Mouse (Mus musculus) megakaryocyte, adult 5-6 weeks (primary cell): Measurements from ENCODE around the gene Gm45140. TPM values are rescaled to one million over a fixed set of nuclear protein-coding genes. Genes with fewer than 3 reads are reported as not detected.
"Not testable (repeated sequence)": the region's sequence is repeated elsewhere in the genome, so short reads cannot be mapped to it uniquely, and the experiment has no call there.

Experiments used
- ATAC-seq: 2 replicates; pipeline ENCODE4 v1.8.0; 2016; ENCODE audit warnings: mild to moderate bottlenecking, inconsistent platforms; ENCODE audit not compliant: poor library complexity, severe bottlenecking
- total RNA-seq, 2 experiments: library from RNA; stranded (forward) in 1 of 2; stranded (reverse) in 1 of 2; fragments of 153-499, 151-499 nt in 1 of 2; fragments of 221-1000, 200-1000 nt in 1 of 2; gene quantifications; 2 replicates each; pipeline versions ENCODE4 v1.2.3 to v1.2.4; 2015 to 2017

Gene Gm45140
- total RNA-seq, 2 experiments from 2014 or later: 2.5 to 25.6 TPM

DNA sequence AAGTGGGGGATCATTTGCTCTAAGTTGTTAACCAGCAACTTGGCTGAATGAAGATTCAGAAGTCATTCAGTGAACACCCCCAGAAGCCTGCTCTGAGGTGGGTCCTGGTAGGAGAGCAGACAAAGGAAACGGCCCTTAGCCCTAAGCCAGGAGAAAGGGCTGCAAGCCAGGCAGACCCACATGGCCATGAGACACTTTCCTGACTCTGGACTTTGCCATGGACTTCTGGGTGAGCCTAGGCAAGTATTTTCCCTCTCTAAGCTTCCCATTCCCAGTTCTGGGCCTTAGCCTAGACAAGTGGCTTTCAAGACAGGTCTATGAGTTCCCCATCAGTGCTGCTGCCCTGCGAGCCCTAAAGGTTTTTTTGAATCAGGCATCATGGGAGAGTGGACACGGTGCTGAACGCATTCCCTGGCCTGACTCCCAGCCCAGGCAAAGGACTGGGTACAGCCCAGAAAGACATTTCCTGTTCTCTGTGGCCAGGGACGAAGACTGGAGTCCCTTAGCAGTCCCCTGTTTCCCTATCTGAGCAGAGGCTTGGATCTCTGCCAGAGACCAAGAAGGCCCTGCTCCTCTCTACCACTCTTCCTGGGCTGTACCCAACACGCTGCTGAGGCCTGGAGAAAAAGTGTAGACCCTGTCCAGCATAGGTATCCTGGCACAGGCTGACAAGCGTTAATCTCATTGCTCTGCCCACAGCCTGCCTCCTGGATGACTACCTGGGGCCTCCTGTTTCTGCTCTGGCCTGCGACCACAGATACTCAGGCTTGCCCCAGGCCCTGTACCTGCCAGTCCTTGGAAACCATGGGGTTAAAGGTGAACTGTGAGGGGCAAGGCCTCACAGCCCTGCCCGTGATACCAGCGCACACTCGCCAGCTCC lies 57.1 kb downstream of the Gm45140 start:
- no peak for ATAC-seq

DNA sequence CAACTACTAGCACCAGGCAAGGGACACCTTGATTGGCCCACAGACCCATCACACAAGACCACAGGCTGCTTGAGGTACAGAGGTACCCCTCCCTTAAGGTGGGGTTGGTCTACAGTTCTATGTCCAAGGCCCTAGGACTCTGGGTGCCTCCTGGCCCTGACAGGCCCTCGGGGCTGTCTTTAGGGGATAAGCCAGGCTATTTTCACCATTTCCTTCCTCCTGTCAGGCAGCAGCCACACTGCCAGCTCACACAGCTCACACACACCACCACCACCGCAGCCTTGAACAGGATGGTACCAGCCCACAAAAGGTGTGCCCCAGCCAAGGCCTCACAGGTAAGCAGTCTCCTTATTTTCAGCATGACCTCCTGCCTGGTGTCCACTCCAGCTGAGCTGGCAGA lies 57.8 kb downstream of the Gm45140 start, which contains the start of gene Gp9:
TSS of gene Gp9 (plus strand) at position 231 of the 400 bp plus-strand sequence.
- ATAC-seq: peak; percentile 31; the same call in 1 of the 2 replicates

DNA sequence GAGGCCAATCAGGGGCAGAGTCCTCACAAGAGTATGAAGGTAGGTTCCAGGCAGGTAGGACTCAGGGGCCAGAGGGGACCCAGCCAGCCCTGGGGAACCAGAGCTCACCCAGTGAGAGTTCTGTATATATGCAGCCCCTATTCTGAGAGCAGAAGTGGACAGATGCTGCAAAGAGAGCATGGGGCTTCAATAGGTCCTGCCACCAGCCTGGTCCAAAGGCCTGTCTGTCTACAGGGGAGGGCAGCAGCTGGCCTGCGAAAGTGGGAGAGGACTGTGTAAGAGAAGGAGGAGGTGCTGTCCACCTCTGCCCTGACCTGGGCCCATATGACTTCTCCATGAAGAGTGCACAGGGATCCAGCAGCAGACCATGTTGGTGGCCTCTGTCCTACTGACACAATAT lies 58.9 kb downstream of the Gm45140 start:
- ATAC-seq: no peak

DNA sequence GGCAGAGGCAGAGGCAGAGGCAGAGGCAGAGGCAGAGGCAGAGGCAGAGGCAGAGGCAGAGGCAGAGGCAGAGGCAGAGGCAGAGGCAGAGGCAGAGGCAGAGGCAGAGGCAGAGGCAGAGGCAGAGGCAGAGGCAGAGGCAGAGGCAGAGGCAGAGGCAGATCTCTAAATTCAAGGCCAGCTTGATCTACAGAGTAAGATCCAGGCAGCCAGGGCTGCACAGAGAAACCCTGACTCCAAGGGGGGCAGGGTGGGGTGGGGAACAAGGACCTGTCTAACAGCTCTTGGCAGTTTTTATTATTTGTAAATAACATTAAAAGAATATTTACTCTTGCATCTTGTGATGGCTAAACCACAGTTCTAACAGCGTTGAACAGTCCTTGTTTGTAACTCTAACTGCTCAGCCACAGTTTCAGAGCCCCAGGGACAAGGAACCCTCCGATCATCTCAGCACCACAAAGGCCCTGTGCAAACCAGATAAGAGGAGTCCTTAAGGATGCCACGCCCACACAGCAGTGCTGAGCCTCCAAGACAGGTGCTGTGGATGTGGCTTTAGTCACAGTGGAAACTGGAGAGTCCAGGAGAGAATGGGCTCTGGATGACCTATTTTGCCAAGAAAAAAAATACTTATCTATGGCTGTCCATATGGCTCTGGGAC lies 59.9 kb downstream of the Gm45140 start:
- ATAC-seq: peak; percentile 46; the same call in 1 of the 2 replicates

DNA sequence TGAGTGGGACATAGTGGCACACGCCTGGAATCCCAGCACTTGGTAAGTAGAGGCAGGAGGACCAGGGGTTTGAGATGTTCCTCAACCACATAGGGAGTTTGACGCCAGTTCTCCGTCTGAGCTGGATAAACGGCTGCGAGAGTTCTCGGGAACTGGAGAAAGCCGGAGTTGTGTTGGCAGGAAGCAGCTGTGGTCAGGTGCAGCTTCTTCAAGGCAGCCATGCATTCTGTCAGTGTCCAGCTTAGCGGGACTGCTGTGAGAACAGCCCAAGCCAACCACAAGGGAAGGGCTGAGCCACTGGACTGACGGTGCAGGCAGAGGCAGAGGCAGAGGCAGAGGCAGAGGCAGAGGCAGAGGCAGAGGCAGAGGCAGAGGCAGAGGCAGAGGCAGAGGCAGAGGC lies 60.7 kb downstream of the Gm45140 start:
- ATAC-seq: no peak

DNA sequence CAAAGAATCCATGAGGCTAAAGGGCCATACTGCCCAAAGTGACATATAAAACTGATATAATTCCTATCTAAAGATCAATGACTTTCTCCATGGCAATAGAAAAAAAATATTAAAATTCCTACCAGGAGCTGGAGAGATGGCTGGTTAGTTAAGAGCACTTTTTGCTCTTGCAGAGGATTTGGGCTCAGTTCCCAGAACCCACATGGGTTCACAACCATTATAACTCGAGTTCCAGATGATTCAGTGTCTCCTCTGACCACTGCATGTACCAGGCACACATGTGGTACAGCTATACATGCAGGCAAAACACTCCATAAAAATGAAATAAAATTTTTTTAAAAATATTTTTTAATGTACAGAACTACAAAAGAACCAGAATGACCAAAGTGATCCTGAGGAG lies 61.1 kb downstream of the Gm45140 start:
- ATAC-seq: no peak

DNA sequence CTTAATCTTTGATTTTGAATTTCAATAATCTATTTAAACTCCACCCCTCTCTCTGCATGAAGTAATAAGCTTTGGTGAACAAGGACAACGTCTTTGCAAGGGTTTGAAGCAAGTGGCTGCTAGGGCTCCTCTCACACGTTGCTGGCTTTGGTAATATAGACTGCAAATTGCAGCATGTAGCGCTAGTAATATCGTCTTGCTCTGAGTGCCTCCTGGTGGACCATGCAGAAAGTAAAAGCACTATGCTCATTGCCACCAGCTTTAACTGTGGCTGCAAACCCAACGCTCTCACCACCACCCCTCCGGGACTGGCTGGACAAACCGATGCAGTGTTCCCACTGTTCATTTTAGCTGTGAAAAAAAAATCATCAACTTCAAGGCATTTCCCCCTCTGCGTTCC lies 65.0 kb downstream of the Gm45140 start:
- 0 out of 2 replicates have a peak, but pooled peaks have one; percentile 47 for ATAC-seq

DNA sequence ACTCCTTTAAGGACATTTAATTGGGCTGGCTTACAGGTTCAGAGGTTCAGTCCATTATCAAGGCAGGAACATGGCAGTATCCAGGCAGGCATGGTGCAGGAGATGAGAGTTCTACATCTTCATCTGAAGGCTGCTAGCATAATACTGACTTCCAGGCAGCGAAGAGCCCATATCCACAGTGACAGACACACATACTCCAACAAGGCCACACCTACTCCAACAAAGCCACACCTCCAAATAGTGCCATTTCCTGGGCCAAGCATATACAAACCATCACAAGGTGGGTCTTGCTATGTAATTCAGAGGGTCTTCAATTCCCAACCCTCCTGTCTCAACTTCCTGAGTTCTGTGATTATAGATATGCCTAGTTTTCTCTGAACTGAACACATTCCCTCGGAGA lies 71.3 kb downstream of the Gm45140 start:
- not testable (repeated sequence) for ATAC-seq

DNA sequence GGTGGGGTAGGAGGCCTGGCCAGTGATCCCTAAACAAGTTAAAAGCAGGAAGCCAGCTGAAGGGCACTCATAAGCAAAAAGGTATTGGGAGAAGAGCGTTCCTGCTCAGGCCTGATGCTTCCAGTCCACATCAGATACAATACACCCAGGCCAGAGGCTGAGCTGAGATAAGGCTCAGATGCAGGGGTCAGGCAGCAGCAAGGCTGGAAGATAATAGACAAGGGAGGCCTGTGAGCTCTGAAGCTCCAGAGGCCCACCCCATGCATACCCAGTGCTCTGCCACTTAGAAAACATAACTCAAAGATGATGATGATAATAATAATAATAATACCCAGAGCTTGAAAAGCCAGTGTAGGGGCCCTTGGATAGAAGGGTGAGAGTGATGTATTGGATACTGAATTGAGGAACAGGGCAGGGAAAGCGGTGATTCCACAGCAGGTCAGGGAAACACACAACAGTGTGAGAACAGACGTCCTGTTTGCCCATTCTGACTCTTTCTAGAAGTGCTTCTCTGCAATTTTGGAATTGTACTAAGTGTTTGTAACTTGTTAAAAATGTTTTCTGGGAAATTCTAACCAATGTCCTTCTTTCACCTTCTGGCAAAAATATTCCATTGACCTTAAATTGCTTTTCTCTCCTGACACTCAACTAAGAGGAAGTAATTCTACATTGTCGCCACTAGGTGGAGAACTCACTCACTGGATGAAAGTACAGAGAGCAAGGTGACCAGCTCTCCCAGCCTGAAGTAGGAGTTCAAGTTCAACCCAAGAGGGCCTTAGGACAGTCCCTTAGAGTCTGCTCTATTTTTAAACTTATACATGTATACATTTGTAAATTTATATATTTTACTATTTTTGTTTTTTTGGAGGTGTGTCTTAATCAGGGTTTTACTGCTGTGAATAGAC lies 72.0 kb downstream of the Gm45140 start:
- peak; percentile 84 for ATAC-seq

DNA sequence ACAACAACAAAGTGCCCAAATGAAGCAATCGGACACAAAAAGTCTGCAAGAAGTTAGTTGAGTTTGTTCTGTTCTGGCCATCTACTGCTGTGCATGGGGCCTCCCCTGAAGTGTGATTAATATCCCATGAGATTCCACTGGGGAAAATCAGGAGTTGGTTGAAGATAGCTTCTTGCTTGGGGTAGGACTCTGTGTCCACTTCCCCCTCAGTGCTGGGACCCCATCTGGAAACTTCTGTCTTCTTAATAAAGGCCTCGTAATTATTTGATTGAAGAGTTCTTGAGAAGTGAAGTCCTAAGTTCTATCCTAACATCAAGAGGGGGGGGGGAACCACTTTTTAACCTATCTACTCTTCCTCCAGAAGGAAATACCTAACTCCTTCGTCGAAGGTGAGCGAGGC lies 73.4 kb downstream of the Gm45140 start:
- ATAC-seq: no peak

DNA sequence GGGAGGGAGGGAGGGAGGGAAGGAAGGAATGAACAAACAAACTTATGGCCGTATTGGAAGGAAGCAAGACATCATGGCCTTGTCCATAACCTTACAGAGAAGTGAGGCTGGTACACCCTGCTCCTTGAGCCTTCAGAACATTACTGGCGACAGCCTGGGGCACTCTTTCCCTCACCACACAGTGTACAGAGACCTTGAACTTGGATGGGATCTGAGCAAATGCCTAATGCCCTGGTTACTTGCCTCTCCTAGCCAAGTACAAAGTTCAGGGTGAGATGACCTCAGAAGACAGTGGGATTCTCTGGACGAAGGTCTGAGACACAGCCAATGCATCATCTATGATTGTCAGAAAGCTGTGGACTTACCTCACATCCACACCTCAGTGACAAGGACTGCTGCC lies 75.7 kb downstream of the Gm45140 start:
- ATAC-seq: no peak

DNA sequence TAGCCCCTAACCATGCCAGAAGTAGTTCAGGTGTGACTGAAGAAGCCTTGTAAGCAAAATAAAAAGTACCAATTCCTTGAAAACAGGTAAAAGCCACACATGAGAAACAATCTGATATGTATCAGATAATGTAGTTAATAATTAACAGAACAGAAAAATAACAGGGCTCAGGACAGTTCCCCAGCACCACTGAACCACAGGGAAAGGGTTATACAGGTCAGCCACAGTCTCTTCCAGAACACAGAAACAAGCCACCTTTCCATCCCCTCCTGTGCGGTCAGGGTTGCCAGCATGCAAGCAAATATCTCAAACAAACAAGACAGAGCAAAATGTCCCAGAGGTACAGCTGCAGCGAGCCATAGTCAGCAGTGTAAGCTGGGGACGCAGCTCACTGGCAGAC lies 76.2 kb downstream of the Gm45140 start:
- no peak for ATAC-seq

DNA sequence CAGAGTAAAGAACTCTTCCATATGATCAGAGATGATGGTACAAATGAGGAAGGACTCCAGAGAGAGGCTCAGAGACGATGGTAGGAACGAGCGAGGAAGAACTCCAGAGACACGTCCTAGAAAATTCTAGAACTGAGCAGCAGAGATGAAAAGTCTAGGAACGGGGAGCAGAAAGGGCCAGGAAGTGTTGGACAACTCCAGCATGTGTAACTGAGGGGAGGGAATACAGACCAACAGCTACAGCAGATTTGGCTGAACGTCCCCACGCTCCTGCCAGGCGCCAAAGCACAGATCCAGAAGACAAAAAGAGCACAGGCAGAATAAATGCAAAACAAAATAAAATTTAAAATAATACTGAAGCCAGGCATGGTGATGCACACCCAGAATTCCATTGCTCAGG lies 78.7 kb downstream of the Gm45140 start:
- no peak for ATAC-seq

DNA sequence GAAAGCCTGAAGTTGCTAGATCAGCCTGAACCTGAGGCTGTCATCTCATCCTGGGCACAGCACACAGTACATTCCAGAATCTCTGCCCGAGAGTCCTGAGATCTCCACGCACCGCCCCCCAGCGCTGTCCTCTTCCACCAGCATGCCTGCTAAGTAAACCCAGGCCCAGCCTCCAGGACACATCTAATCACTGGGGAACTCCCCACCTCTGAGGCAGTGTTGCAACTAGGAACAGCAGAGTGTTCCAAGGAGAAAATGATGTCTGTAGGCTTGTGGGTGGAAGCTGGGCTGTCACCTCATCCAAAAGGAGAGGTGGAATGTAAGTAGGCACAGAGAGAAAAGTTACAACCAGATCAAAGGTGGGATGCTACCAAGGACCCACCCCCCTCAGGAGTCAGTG lies 80.4 kb downstream of the Gm45140 start:
- no peak for ATAC-seq

DNA sequence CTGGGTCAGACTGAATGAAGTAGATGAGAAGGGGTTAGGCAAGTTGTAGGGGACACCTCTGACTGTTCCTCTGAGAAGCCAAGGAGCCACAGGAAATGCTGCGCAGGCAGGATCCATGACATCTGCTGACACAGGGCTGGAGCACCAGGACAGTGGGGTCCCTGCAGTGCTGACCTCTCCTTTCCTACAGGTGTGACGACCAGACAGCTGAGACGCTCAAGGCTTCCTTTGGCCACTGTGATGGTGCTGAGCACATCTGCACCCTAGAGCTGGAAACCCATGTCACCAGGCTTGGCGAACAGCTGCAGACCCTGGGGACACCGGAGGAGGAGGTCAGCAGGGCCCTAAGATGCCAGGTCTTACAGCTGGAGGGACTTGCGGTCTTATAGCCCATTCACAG lies 84.0 kb downstream of the Gm45140 start:
- no peak for ATAC-seq

DNA sequence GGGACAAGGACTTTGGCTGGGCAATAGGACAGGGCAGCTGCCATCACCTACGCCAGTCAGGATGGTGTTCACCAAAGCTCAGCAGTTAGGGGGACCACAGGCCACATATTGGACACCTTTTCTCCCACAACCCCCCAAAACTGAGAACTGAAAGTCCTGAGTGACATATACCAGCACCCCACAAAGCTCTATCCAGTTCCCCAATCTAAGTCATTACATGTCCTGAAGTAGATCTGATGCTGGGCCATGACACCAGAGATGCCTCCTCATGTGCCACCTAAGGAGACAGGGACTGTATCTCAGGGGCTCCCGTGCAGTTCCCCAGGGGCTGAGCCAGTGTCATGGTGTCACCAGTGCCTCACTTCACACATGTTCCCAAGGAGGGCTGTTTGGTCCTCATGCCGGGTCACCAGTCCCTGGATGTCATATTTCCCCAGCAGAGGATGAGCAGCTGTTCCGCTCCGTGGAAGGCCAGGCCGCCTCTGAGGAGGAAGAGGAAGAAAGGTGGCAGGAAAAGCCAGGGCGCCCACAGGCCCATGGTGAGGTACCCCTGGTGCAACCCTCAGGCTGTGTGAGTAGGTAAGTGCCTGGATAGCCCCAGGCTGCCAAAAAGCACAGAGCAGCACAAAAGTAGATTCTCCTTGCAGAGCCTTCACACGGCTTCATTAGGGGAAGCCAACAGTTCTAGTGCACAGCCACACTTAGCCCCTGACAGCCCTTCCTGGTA lies 85.2 kb downstream of the Gm45140 start:
- ATAC-seq: peak; percentile 45; the same call in 1 of the 2 replicates

DNA sequence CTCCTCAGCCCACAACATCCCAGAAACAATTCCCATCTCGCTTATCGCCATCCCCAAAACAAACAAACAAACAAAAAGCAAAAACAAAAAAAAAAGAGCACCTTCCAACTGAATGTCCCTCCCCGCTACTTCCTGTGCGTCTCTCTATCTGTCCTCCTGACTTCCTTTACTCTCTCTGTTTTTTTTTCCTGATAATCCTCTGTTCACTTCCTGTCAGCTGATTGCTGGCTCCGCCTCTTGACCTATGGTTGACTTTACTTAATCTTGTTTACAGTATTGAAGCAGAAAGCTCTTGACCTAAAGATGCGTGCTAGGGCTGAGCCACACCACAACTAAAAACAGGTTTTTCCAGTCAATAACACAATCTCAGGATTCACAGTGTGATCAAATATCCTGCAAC lies 87.1 kb downstream of the Gm45140 start:
- ATAC-seq: no peak

DNA sequence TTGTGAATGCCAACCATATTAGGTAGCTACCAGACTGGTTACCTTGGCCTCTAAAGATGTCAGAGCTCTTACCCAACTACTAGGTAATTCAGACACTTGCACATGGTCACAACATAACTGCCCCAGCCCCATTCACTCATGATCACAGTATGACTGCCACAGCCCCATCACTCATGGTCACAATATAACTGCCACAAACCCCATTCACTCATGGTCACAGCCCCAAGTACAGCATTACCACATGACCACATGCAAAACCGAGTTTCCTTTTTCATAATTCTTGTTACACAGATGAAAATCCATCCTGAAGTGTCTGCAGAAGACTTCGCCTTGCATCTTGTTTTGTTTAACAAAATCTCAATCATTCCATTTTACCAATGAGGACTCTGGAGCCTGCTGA lies 87.5 kb downstream of the Gm45140 start:
- ATAC-seq: no peak

DNA sequence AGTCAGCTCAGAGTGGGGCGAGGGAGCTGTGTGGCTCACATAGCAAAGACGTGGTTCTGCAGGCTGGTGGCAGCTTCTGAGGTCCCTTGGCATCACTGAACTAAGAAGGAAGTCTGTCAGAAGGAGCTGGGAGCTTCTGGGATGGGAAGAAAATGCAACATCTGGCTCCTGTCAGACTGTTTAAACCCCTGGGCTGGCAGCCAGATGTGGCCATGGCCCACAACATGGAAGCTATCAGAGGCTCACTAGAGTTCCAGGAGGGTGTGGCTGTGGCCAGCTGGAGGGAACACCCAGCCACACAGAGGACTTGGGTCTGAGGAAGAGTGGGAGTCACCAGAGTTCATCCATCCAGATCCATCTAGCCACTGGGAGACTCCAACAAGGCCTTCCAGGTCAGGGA lies 88.7 kb downstream of the Gm45140 start:
- ATAC-seq: no peak

DNA sequence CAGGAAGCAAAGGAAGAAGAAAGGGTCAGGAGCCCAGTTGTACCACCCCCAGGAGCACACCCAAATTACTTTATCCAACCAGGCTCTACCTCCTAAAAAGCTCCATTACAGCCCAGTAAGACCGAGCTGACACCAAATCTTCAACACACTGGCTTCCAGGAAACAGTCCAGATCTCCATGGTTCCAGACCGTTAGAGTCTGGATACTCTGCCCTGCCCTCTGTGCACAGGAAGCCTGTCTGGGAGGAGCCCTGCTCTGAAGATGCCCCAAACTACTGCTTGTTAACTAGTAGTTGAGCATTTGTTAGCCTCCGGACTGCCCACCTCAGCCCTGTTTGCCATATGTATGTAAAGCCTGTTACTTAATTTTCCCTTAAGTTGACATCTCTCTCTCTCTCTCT lies 89.5 kb downstream of the Gm45140 start:
- no peak for ATAC-seq
